Mouse (Mus musculus) gastrocnemius, postnatal 10 days (tissue): Measurements from ENCODE around the gene Fam240a. TPM values are rescaled to one million over a fixed set of nuclear protein-coding genes. Genes with fewer than 3 reads are reported as not detected.

Experiments
- DNase-seq: peaks from one replicate; pipeline ENCODE4 v3.0.0; 2021; ENCODE audit warnings: mixed read lengths
- total RNA-seq, 2 experiments: library from RNA; stranded (reverse); gene quantifications; 2 replicates each; pipeline ENCODE4 v1.2.3; 2021

Fam240a gene
- total RNA-seq, 2 experiments from 2014 or later = 0.99 TPM; not detected in 1

- DNase-seq = no peak
Observed at GRCm38 (mm10) chr9:110945343-110945742, 28.7 kb upstream of the Fam240a start.

GRCm38 (mm10) chr9:110944265-110944664, 27.6 kb upstream of the Fam240a start:
- no peak for DNase-seq

GRCm38 (mm10) chr9:110937506-110938490, 21.1 kb upstream of the Fam240a start:
- no peak for DNase-seq

- no peak for DNase-seq
Observed at GRCm38 (mm10) chr9:110935941-110936340, 19.3 kb upstream of the Fam240a start.

GRCm38 (mm10) chr9:110933850-110934437, 17.3 kb upstream of the Fam240a start:
- no peak for DNase-seq

GRCm38 (mm10) chr9:110931573-110931972, 14.9 kb upstream of the Fam240a start:
- no peak for DNase-seq

GRCm38 (mm10) chr9:110922759-110923158, 6.1 kb upstream of the Fam240a start:
- peak; percentile 85 for DNase-seq

GRCm38 (mm10) chr9:110920665-110921419, 4.2 kb upstream of the Fam240a start:
- DNase-seq = no peak

- no peak for DNase-seq
Observed at GRCm38 (mm10) chr9:110915466-110915865, 1.2 kb downstream of the Fam240a start.

GRCm38 (mm10) chr9:110914631-110915236, 1.9 kb downstream of the Fam240a start:
- DNase-seq = no peak

GRCm38 (mm10) chr9:110909371-110909967, 7.2 kb downstream of the Fam240a start:
- DNase-seq = no peak

GRCm38 (mm10) chr9:110908631-110909016, 8.0 kb downstream of the Fam240a start:
- DNase-seq = no peak

GRCm38 (mm10) chr9:110907838-110908630, 8.6 kb downstream of the Fam240a start:
- no peak for DNase-seq

GRCm38 (mm10) chr9:110907201-110907837, 9.3 kb downstream of the Fam240a start:
- DNase-seq = no peak

- no peak for DNase-seq
Observed at GRCm38 (mm10) chr9:110902271-110902670, 14.4 kb downstream of the Fam240a start.

- DNase-seq = no peak
Observed at GRCm38 (mm10) chr9:110901204-110901603, 15.5 kb downstream of the Fam240a start.

- no peak for DNase-seq
Observed at GRCm38 (mm10) chr9:110899451-110900008, 17.1 kb downstream of the Fam240a start.

- no peak for DNase-seq
Observed at GRCm38 (mm10) chr9:110896595-110896994, 20.1 kb downstream of the Fam240a start.

- no peak for DNase-seq
Observed at GRCm38 (mm10) chr9:110895994-110896393, 20.7 kb downstream of the Fam240a start.

GRCm38 (mm10) chr9:110895507-110895906, 21.2 kb downstream of the Fam240a start:
- no peak for DNase-seq
